Mouse (Mus musculus): Measurements from ENCODE around the gene Ahcyl2. TPM values are rescaled to one million over a fixed set of nuclear protein-coding genes. Genes with fewer than 3 reads are reported as not detected.

The Ahcyl2 gene
- polyA plus RNA-seq, 1 experiment from 2014 or later: 2.0 TPM

- Histone ChIP-seq H3K4me3 (ENCODE audit: low read depth, low read length) (no peak overlapping the region), H3K4me2 (ENCODE audit: low read depth, low read length) (no peak overlapping the region), H3K9me3 (ENCODE audit: low read length) (no peaks in the 10 kb centered on the region), H3K36me3 (replicated peaks; ENCODE audit: insufficient read depth, low read length) (no peaks in the 10 kb centered on the region), H3K27ac (ENCODE audit: low read depth) (no peak overlapping the region), H3K27me3 (ENCODE audit: insufficient read depth, low read length) (no peaks in the 10 kb centered on the region), H3K4me1 (ENCODE audit: insufficient read depth) (no peaks in the 10 kb centered on the region), H3K9ac (replicated peaks) (no peak overlapping the region)
- DNase-seq (no peak), ATAC-seq (no peak)
- TF ChIP-seq CTCF (IDR thresholded peaks at IDR 0.05; ENCODE audit: low read depth) (no peak), EP300 (IDR thresholded peaks at IDR 0.05; ENCODE audit: low read depth) (no peak)
- WGBS (ENCODE audit: insufficient replicate concordance): 50% methylated on average over 4 of the region's 4 CpGs
These were observed 172.6 kb downstream of the Ahcyl2 start for GRCm38 (mm10) chr6:29940428-29940827.

- TF ChIP-seq EP300 (IDR thresholded peaks at IDR 0.05; ENCODE audit: low read depth): no peak
- TF ChIP-seq CTCF (IDR thresholded peaks at IDR 0.05; ENCODE audit: low read depth): no peak
- 80% methylated on average over 2 of the region's 2 CpGs for WGBS (ENCODE audit: insufficient replicate concordance)
- no peak for ATAC-seq
- Histone ChIP-seq H3K4me3 (ENCODE audit: low read depth, low read length) (no peak overlapping the region), H3K27me3 (ENCODE audit: insufficient read depth, low read length) (no peaks in the 10 kb centered on the region), H3K9me3 (ENCODE audit: low read length) (no peaks in the 10 kb centered on the region), H3K27ac (ENCODE audit: low read depth) (no peak overlapping the region), H3K9ac (replicated peaks) (no peak overlapping the region), H3K36me3 (replicated peaks; ENCODE audit: insufficient read depth, low read length) (no peaks in the 10 kb centered on the region), H3K4me1 (ENCODE audit: insufficient read depth) (no peaks in the 10 kb centered on the region), H3K4me2 (ENCODE audit: low read depth, low read length) (no peak overlapping the region)
- no peak for DNase-seq
These were observed 173.2 kb downstream of the Ahcyl2 start for GRCm38 (mm10) chr6:29941036-29941435.

GRCm38 (mm10) chr6:29944465-29944864 lies 176.7 kb downstream of the Ahcyl2 start:
- WGBS (ENCODE audit: insufficient replicate concordance): 65% methylated on average over 1 of the region's 1 CpGs
- ATAC-seq (no peak), DNase-seq (no peak)
- H3K36me3 ChIP-seq (replicated peaks; ENCODE audit: insufficient read depth, low read length): no peaks in the 10 kb centered on the region
- no peak overlapping the region for H3K27ac ChIP-seq (ENCODE audit: low read depth)
- H3K9me3 ChIP-seq (ENCODE audit: low read length): no peaks in the 10 kb centered on the region
- TF ChIP-seq EP300 (IDR thresholded peaks at IDR 0.05; ENCODE audit: low read depth): no peak
- no peak for TF ChIP-seq CTCF (IDR thresholded peaks at IDR 0.05; ENCODE audit: low read depth)
- no peak overlapping the region for H3K9ac ChIP-seq (replicated peaks)
- no peaks in the 10 kb centered on the region for H3K4me1 ChIP-seq (ENCODE audit: insufficient read depth)
- no peaks in the 10 kb centered on the region for H3K27me3 ChIP-seq (ENCODE audit: insufficient read depth, low read length)
- H3K4me2 ChIP-seq (ENCODE audit: low read depth, low read length): no peak overlapping the region
- H3K4me3 ChIP-seq (ENCODE audit: low read depth, low read length): no peak overlapping the region

GRCm38 (mm10) chr6:29946568-29946967 lies 178.8 kb downstream of the Ahcyl2 start:
- WGBS (ENCODE audit: insufficient replicate concordance): 77% methylated on average over 2 of the region's 2 CpGs
- Histone ChIP-seq H3K4me2 (ENCODE audit: low read depth, low read length) (no peak overlapping the region), H3K9me3 (ENCODE audit: low read length) (no peaks in the 10 kb centered on the region), H3K4me3 (ENCODE audit: low read depth, low read length) (no peak overlapping the region), H3K27ac (ENCODE audit: low read depth) (no peak overlapping the region), H3K4me1 (ENCODE audit: insufficient read depth) (no peaks in the 10 kb centered on the region), H3K9ac (replicated peaks) (no peak overlapping the region), H3K36me3 (replicated peaks; ENCODE audit: insufficient read depth, low read length) (no peaks in the 10 kb centered on the region), H3K27me3 (ENCODE audit: insufficient read depth, low read length) (no peaks in the 10 kb centered on the region)
- TF ChIP-seq EP300 (IDR thresholded peaks at IDR 0.05; ENCODE audit: low read depth): no peak
- peak; percentile 46 for TF ChIP-seq CTCF (IDR thresholded peaks at IDR 0.05; ENCODE audit: low read depth)
- DNase-seq: no peak
- no peak for ATAC-seq

- Histone ChIP-seq H3K9me3 (ENCODE audit: low read length) (no peaks in the 10 kb centered on the region), H3K27ac (ENCODE audit: low read depth) (no peak overlapping the region), H3K4me3 (ENCODE audit: low read depth, low read length) (no peak overlapping the region), H3K4me1 (ENCODE audit: insufficient read depth) (no peaks in the 10 kb centered on the region), H3K4me2 (ENCODE audit: low read depth, low read length) (no peak overlapping the region), H3K36me3 (replicated peaks; ENCODE audit: insufficient read depth, low read length) (no peaks in the 10 kb centered on the region), H3K27me3 (ENCODE audit: insufficient read depth, low read length) (no peaks in the 10 kb centered on the region), H3K9ac (replicated peaks) (no peak overlapping the region)
- TF ChIP-seq EP300 (IDR thresholded peaks at IDR 0.05; ENCODE audit: low read depth) (no peak), CTCF (IDR thresholded peaks at IDR 0.05; ENCODE audit: low read depth) (no peak)
- ATAC-seq: no peak
- 68% methylated on average over 6 of the region's 6 CpGs for WGBS (ENCODE audit: insufficient replicate concordance)
- no peak for DNase-seq
These were observed 180.0 kb downstream of the Ahcyl2 start for GRCm38 (mm10) chr6:29947823-29948222.

GRCm38 (mm10) chr6:29956749-29957148 lies 188.9 kb downstream of the Ahcyl2 start:
- Histone ChIP-seq H3K9me3 (ENCODE audit: low read length) (no peaks in the 10 kb centered on the region), H3K36me3 (replicated peaks; ENCODE audit: insufficient read depth, low read length) (no peaks in the 10 kb centered on the region), H3K4me1 (ENCODE audit: insufficient read depth) (no peaks in the 10 kb centered on the region), H3K27ac (ENCODE audit: low read depth) (no peak overlapping the region), H3K4me3 (ENCODE audit: low read depth, low read length) (no peak overlapping the region), H3K9ac (replicated peaks) (no peak overlapping the region), H3K27me3 (ENCODE audit: insufficient read depth, low read length) (no peaks in the 10 kb centered on the region), H3K4me2 (ENCODE audit: low read depth, low read length) (no peak overlapping the region)
- TF ChIP-seq EP300 (IDR thresholded peaks at IDR 0.05; ENCODE audit: low read depth): no peak
- DNase-seq (no peak), ATAC-seq (no peak)
- WGBS (ENCODE audit: insufficient replicate concordance): 85% methylated on average over 4 of the region's 4 CpGs

GRCm38 (mm10) chr6:29958669-29959068 lies 190.9 kb downstream of the Ahcyl2 start:
- ATAC-seq (no peak), DNase-seq (no peak)
- H3K4me1 ChIP-seq (ENCODE audit: insufficient read depth): no peaks in the 10 kb centered on the region
- no peak overlapping the region for H3K4me3 ChIP-seq (ENCODE audit: low read depth, low read length)
- H3K4me2 ChIP-seq (ENCODE audit: low read depth, low read length): no peak overlapping the region
- H3K9me3 ChIP-seq (ENCODE audit: low read length): no peaks in the 10 kb centered on the region
- H3K36me3 ChIP-seq (replicated peaks; ENCODE audit: insufficient read depth, low read length): no peaks in the 10 kb centered on the region
- no peaks in the 10 kb centered on the region for H3K27me3 ChIP-seq (ENCODE audit: insufficient read depth, low read length)
- 75% methylated on average over 3 of the region's 3 CpGs for WGBS (ENCODE audit: insufficient replicate concordance)
- H3K9ac ChIP-seq (replicated peaks): no peak overlapping the region
- TF ChIP-seq EP300 (IDR thresholded peaks at IDR 0.05; ENCODE audit: low read depth) (no peak), CTCF (IDR thresholded peaks at IDR 0.05; ENCODE audit: low read depth) (no peak)
- H3K27ac ChIP-seq (ENCODE audit: low read depth): no peak overlapping the region
